ENCODE assay signal across 23 mouse cellular contexts in the genomic region with DNA sequence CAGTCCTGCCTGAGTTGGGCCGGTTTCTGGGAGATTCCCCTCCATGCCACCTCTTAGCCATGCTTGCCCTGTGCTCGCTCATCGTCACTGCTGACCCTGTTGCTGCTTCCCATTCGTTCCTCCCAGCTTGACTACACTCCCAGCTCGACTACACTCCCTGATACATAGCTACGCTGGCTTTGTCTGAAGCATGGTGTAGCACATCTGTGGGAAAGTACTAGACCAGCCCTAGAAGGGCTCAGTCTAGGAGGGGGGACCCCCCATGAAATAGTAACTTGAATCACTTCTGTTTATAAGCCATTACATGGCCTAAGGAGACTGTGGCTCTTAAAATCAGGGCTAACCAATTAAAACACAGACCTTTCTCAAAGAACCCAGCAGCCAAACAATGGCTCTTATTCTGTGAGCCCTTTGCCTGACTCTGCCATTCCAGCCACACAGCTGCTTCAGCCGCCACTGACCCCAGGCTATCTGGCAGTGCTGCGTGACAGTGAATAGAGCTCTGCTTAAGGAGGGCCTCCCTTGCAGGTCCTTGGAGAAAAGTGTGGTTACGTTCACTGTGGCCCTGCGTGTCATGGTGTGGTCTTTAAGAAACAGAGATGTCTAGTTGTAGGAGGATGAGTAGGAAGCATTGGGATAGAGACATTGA. TPM values are rescaled to one million over a fixed set of nuclear protein-coding genes. Genes with fewer than 3 reads are reported as not detected.
DNase-seq lines count a peak whose midpoint lies in the region; ATAC-seq and TF ChIP-seq lines count a peak whose summit lies in the region.
"Had no signal": no experiment of that assay in that cellular context is flagged by ENCODE, and none has a peak within 500 bp of the region (broad histone marks: within the 10 kb centered on the region; RNA-seq: fewer than 3 reads in every experiment).

No protein-coding gene starts in this region.

- peak overlapping the region; percentile 65 for H3K27ac ChIP-seq in forebrain, embryonic 10.5 days
- no peak overlapping the region for H3K27ac ChIP-seq in forebrain, embryonic 16.5 days (ENCODE audit: low read length)
- peak overlapping the region; percentile 70 for H3K27ac ChIP-seq in midbrain, embryonic 10.5 days (replicated peaks)
- H3K27ac ChIP-seq in midbrain, embryonic 14.5 days (replicated peaks; ENCODE audit: low read depth, low read length) = no peak overlapping the region
- H3K27ac ChIP-seq in limb, embryonic 10.5 days = peak overlapping the region; percentile 66
- H3K27ac ChIP-seq: heart, adult 2 months; heart, embryonic 15.5 days had no signal

- peak; percentile 38 for DNase-seq in forebrain, embryonic 10.5 days (ENCODE audit: extremely low spot score, low spot score)
- no peak for DNase-seq in midbrain, embryonic 10.5 days (ENCODE audit: low spot score)
- no peak for DNase-seq in midbrain, embryonic 14.5 days
- peak; percentile 25 for DNase-seq in brain, embryonic 14.5 days (ENCODE audit: low read depth)
- no peak for DNase-seq in limb, embryonic 10.5 days (ENCODE audit: low spot score)
- DNase-seq in heart, adult 9 months (ENCODE audit: low spot score in 2 of 2) = no peak
- DNase-seq: adrenal gland, postnatal 10 days; cerebellum, adult 9-11 months; gastrocnemius, postnatal 14 days; heart, adult 2 months; heart, postnatal 4 days; kidney, adult 8-10 months; kidney, postnatal 25 days; lung, adult 18-20 months; lung, postnatal 14 days; right cerebral cortex, adult 18-20 months; thymus, postnatal 36 days had no signal

- WGBS in forebrain, embryonic 10.5 days = 40% methylated on average over 10 of the region's 10 CpGs
- 34% methylated on average over 10 of the region's 10 CpGs for WGBS in forebrain, embryonic 16.5 days
- 53% methylated on average over 10 of the region's 10 CpGs for WGBS in midbrain, embryonic 10.5 days
- 44% methylated on average over 10 of the region's 10 CpGs for WGBS in midbrain, embryonic 14.5 days
- WGBS in limb, embryonic 10.5 days = 73% methylated on average over 10 of the region's 10 CpGs

- H3K27me3 ChIP-seq in forebrain, embryonic 10.5 days (ENCODE audit: poor library complexity, severe bottlenecking) = peaks cover 16% of the 10 kb centered on the region
- no peaks in the 10 kb centered on the region for H3K27me3 ChIP-seq in forebrain, embryonic 16.5 days (replicated peaks; ENCODE audit: control insufficient read depth, insufficient read depth, low read length)
- peaks cover 9% of the 10 kb centered on the region; the same call in 1 of the 2 replicates for H3K27me3 ChIP-seq in midbrain, embryonic 10.5 days (ENCODE audit: low read depth, poor library complexity, severe bottlenecking)
- H3K27me3 ChIP-seq in midbrain, embryonic 14.5 days (ENCODE audit: control insufficient read depth, insufficient read depth, low read length) = no peaks in the 10 kb centered on the region
- no peaks in the 10 kb centered on the region for H3K27me3 ChIP-seq in limb, embryonic 10.5 days (ENCODE audit: low read depth, poor library complexity, severe bottlenecking)

- no peak for TF ChIP-seq CTCF in brain, embryonic 14.5 days (IDR thresholded peaks at IDR 0.05; ENCODE audit: borderline replicate concordance, extremely low read depth, insufficient read depth, insufficient read length)

- H3K36me3 ChIP-seq in forebrain, embryonic 10.5 days (replicated peaks) = no peaks in the 10 kb centered on the region
- no peaks in the 10 kb centered on the region for H3K36me3 ChIP-seq in forebrain, embryonic 16.5 days (ENCODE audit: control insufficient read depth, insufficient read depth)
- H3K36me3 ChIP-seq in midbrain, embryonic 10.5 days = no peaks in the 10 kb centered on the region
- H3K36me3 ChIP-seq in midbrain, embryonic 14.5 days (ENCODE audit: control insufficient read depth, insufficient read depth, low read length) = no peaks in the 10 kb centered on the region
- H3K36me3 ChIP-seq in limb, embryonic 10.5 days = no peaks in the 10 kb centered on the region
- H3K36me3 ChIP-seq: G1E; heart, embryonic 15.5 days had no signal

- H3K4me2 ChIP-seq in forebrain, embryonic 16.5 days (ENCODE audit: low read length) = no peak overlapping the region
- no peak overlapping the region for H3K4me2 ChIP-seq in midbrain, embryonic 14.5 days (ENCODE audit: low read length)
- H3K4me2 ChIP-seq: heart, embryonic 15.5 days; liver, embryonic 11.5 days had no signal

- no peak for ATAC-seq in forebrain, embryonic 16.5 days
- ATAC-seq in midbrain, embryonic 14.5 days (ENCODE audit: low FRiP score, low TSS enrichment) = no peak
- ATAC-seq: activated CD4-positive, CD25-positive, alpha-beta regulatory T cell, adult 4 months had no signal

- no peak overlapping the region for H3K9ac ChIP-seq in forebrain, embryonic 16.5 days (replicated peaks; ENCODE audit: low read depth, low read length)
- no peak overlapping the region for H3K9ac ChIP-seq in midbrain, embryonic 14.5 days (replicated peaks; ENCODE audit: low read length)
- H3K9ac ChIP-seq: heart, embryonic 15.5 days had no signal

- no peak for TF ChIP-seq POLR2A in brain, embryonic 14.5 days (IDR thresholded peaks at IDR 0.05; ENCODE audit: borderline replicate concordance, extremely low read depth, insufficient read depth, insufficient read length, poor library complexity, severe bottlenecking)

- H3K4me1 ChIP-seq in forebrain, embryonic 10.5 days = peaks cover 62% of the 10 kb centered on the region
- H3K4me1 ChIP-seq in forebrain, embryonic 16.5 days (replicated peaks; ENCODE audit: control insufficient read depth, insufficient read depth, low read length) = 0 out of 2 replicates have a peak, but pooled peaks cover 6% of the 10 kb centered on the region
- peaks cover 52% of the 10 kb centered on the region for H3K4me1 ChIP-seq in midbrain, embryonic 10.5 days
- peaks cover 11% of the 10 kb centered on the region; the same call in 1 of the 2 replicates for H3K4me1 ChIP-seq in midbrain, embryonic 14.5 days (ENCODE audit: control insufficient read depth, insufficient read depth, low read length)
- H3K4me1 ChIP-seq in limb, embryonic 10.5 days = peaks cover 60% of the 10 kb centered on the region

- H3K9me3 ChIP-seq in forebrain, embryonic 10.5 days = no peaks in the 10 kb centered on the region
- H3K9me3 ChIP-seq in forebrain, embryonic 16.5 days (ENCODE audit: control insufficient read depth, low read length) = no peaks in the 10 kb centered on the region
- no peaks in the 10 kb centered on the region for H3K9me3 ChIP-seq in midbrain, embryonic 10.5 days (replicated peaks)
- H3K9me3 ChIP-seq in midbrain, embryonic 14.5 days (ENCODE audit: control insufficient read depth, low read length) = no peaks in the 10 kb centered on the region
- H3K9me3 ChIP-seq in limb, embryonic 10.5 days (replicated peaks) = no peaks in the 10 kb centered on the region
- H3K9me3 ChIP-seq: G1E; heart, embryonic 15.5 days had no signal

- no peak overlapping the region for H3K4me3 ChIP-seq in forebrain, embryonic 10.5 days
- H3K4me3 ChIP-seq in forebrain, embryonic 16.5 days (replicated peaks; ENCODE audit: low read length) = no peak overlapping the region
- H3K4me3 ChIP-seq in midbrain, embryonic 10.5 days = no peak overlapping the region
- H3K4me3 ChIP-seq in midbrain, embryonic 14.5 days (replicated peaks; ENCODE audit: low read depth, low read length) = no peak overlapping the region
- H3K4me3 ChIP-seq in limb, embryonic 10.5 days = no peak overlapping the region
- H3K4me3 ChIP-seq: heart, adult 2 months; heart, embryonic 15.5 days; myocyte had no signal

RNA-seq across cellular contexts. Expression of a gene that starts 47.3 kb away (rescaled TPM):
- polyA plus RNA-seq in forebrain, embryonic 10.5 days (2016; fragmentation: Nextera tagmentation; extraction: Ambion mirVana) = 1.2 and 1.9 TPM in 2 replicates
- polyA plus RNA-seq in forebrain, embryonic 16.5 days (2015; fragmentation: Nextera tagmentation; extraction: Ambion mirVana) = 1.8 and 3.2 TPM in 2 replicates
- polyA plus RNA-seq in midbrain, embryonic 10.5 days (2016; fragmentation: Nextera tagmentation; extraction: Ambion mirVana) = 2.0 and 2.1 TPM in 2 replicates
- 4.1 and 4.3 TPM in 2 replicates for polyA plus RNA-seq in midbrain, embryonic 14.5 days (2014; fragmentation: Nextera tagmentation; extraction: Ambion mirVana)
- polyA plus RNA-seq in brain, embryonic 14.5 days (2012; rRNA removed) = 1.9 and 3.8 TPM in 2 replicates
- 1.2 and 2.2 TPM in 2 replicates for polyA plus RNA-seq in limb, embryonic 10.5 days (2016; fragmentation: Nextera tagmentation; extraction: Ambion mirVana)

Comparison
In these comparisons a context has a peak if more than half of its experiments do, and no peak if none do; other contexts are left out.
1. H3K27ac ChIP-seq: peak in forebrain, embryonic 10.5 days (single experiment), midbrain, embryonic 10.5 days (single experiment) and limb, embryonic 10.5 days (single experiment); none in forebrain, embryonic 16.5 days (single experiment) and midbrain, embryonic 14.5 days (single experiment).
2. DNase-seq: peak in forebrain, embryonic 10.5 days (single experiment) and brain, embryonic 14.5 days (single experiment); none in midbrain, embryonic 10.5 days (single experiment), midbrain, embryonic 14.5 days (single experiment), limb, embryonic 10.5 days (single experiment) and heart, adult 9 months (0 of 2).